15 mouse cellular contexts compared by ENCODE assay signal in the genomic region with DNA sequence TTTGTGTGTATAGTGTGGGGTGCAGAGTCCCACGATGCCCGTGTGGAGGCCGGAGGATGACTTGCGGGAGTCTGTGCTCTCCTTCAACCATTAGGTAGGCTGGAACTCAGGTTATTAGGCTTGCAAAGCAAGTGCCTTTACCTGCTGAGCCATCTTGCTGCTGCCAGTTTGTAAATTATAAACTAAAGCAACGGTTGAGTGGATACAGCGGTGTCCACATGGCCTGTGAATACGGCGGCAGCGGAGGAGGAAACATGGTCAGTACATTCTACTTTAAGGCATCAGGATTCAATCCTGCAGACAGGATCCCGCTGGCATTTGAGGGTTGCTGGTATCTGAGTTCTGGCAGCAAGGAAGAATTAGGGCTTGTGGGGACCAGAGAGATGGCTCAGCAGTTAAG.
"Had no signal": no experiment of that assay in that cellular context is flagged by ENCODE, and none has a peak within 500 bp of the region (broad histone marks: within the 10 kb centered on the region; RNA-seq: fewer than 3 reads in every experiment).

No protein-coding gene starts in this region.

- DNase-seq: layer of hippocampus, adult 9-11 months; layer of hippocampus, postnatal 36 days; liver, embryonic 13.5 days; lung, embryonic 14.5 days; thymus, adult 2 months; thymus, postnatal 25 days had no signal

- H3K4me2 ChIP-seq: liver, embryonic 13.5 days; lung, embryonic 14.5 days; midbrain, embryonic 12.5 days had no signal

- H3K4me1 ChIP-seq: liver, embryonic 13.5 days had no signal

- H3K9ac ChIP-seq: liver, embryonic 13.5 days; lung, embryonic 14.5 days; midbrain, embryonic 12.5 days had no signal

- H3K9me3 ChIP-seq: liver, embryonic 13.5 days; midbrain, embryonic 12.5 days had no signal

- ATAC-seq: hindbrain, postnatal 0 days; inflammation-experienced regulatory T-cells, adult 6 months; intestine, embryonic 16.5 days; lung, postnatal 0 days had no signal

- H3K4me3 ChIP-seq: layer of hippocampus, adult 2 months; left cerebral cortex, adult 2 months; liver, embryonic 13.5 days; midbrain, embryonic 12.5 days had no signal

- H3K36me3 ChIP-seq: liver, embryonic 13.5 days; midbrain, embryonic 12.5 days had no signal

- H3K27ac ChIP-seq: hindbrain, postnatal 0 days; layer of hippocampus, adult 2 months; left cerebral cortex, adult 2 months; liver, embryonic 13.5 days; macrophage; midbrain, embryonic 12.5 days; stomach, postnatal 0 days had no signal
